Mouse (Mus musculus): Measurements from ENCODE around the gene Lrrc4.

GRCm38 (mm10) chr6:28678896-28679295 is 152.7 kb downstream of the Lrrc4 start:
- no peak for TF ChIP-seq CTCF (IDR thresholded peaks at IDR 0.05)
- TF ChIP-seq EP300 (IDR thresholded peaks at IDR 0.05): no peak
